23 mouse cellular contexts compared by ENCODE assay signal in genomic region chr2:125342181-125342950, GRCm38 (mm10).
DNase-seq lines count a peak whose midpoint lies in the region; ATAC-seq lines count a peak whose summit lies in the region.
"Had no signal": no experiment of that assay in that cellular context is flagged by ENCODE, and none has a peak within 500 bp of the region (broad histone marks: within the 10 kb centered on the region; RNA-seq: fewer than 3 reads in every experiment).

No protein-coding gene starts in this region.

- intact Hi-C loops in heart, postnatal 14 days (cut with DNase I): no loop called here

- no peak overlapping the region for H3K9ac ChIP-seq in liver, embryonic 12.5 days
- H3K9ac ChIP-seq: embryonic facial prominence, embryonic 12.5 days; embryonic facial prominence, embryonic 15.5 days; forebrain, postnatal 0 days; heart, embryonic 13.5 days; hindbrain, embryonic 12.5 days; hindbrain, embryonic 15.5 days had no signal

- 34% methylated on average over 21 of the region's 21 CpGs for WGBS in large intestine, adult 2 months
- WGBS in liver, embryonic 12.5 days (ENCODE audit: insufficient replicate concordance): 77% methylated on average over 21 of the region's 21 CpGs

- H3K27ac ChIP-seq in liver, embryonic 12.5 days: no peak overlapping the region
- H3K27ac ChIP-seq: embryonic facial prominence, embryonic 12.5 days; embryonic facial prominence, embryonic 15.5 days; gastrocnemius, adult 2 months; heart, adult 2 months; heart, embryonic 10.5 days; heart, embryonic 13.5 days; hindbrain, embryonic 12.5 days; hindbrain, embryonic 15.5 days had no signal

- ATAC-seq in liver, embryonic 12.5 days: no peak
- ATAC-seq: activated CD4-positive, CD25-positive, alpha-beta regulatory T cell, adult 4 months; forebrain, embryonic 14.5 days; forebrain, postnatal 0 days had no signal

- no peak overlapping the region for H3K4me3 ChIP-seq in liver, embryonic 12.5 days
- H3K4me3 ChIP-seq: embryonic facial prominence, embryonic 12.5 days; embryonic facial prominence, embryonic 15.5 days; gastrocnemius, adult 2 months; heart, adult 2 months; heart, embryonic 10.5 days; heart, embryonic 13.5 days; hindbrain, embryonic 12.5 days; hindbrain, embryonic 15.5 days had no signal

- H3K4me2 ChIP-seq in liver, embryonic 12.5 days: no peak overlapping the region
- H3K4me2 ChIP-seq: embryonic facial prominence, embryonic 12.5 days; embryonic facial prominence, embryonic 15.5 days; heart, embryonic 13.5 days; hindbrain, embryonic 12.5 days; hindbrain, embryonic 15.5 days had no signal

- H3K36me3 ChIP-seq in liver, embryonic 12.5 days: no peaks in the 10 kb centered on the region

- H3K9me3 ChIP-seq in liver, embryonic 12.5 days (replicated peaks): no peaks in the 10 kb centered on the region
- H3K9me3 ChIP-seq: embryonic facial prominence, embryonic 12.5 days; embryonic facial prominence, embryonic 15.5 days; heart, embryonic 10.5 days; heart, embryonic 13.5 days; hindbrain, embryonic 12.5 days; hindbrain, embryonic 15.5 days had no signal

- DNase-seq in heart, adult 11 months: peak; percentile 76
- no peak for DNase-seq in heart, postnatal 14 days
- peak; percentile 22 for DNase-seq in large intestine, adult 2 months (ENCODE audit: low read depth, low spot score)
- DNase-seq in lung, postnatal 10 days: peak; percentile 27
- DNase-seq in cerebellum, postnatal 36 days: no peak
- DNase-seq: adrenal gland, postnatal 10 days; adrenal gland, postnatal 36 days; cerebellum, adult 18-20 months; cerebellum, adult 9-10 months; cerebellum, postnatal 14 days; forebrain, postnatal 0 days; gastrocnemius, adult 2 months; gastrocnemius, postnatal 14 days; heart, adult 2 months had no signal

- no peaks in the 10 kb centered on the region for H3K4me1 ChIP-seq in liver, embryonic 12.5 days
- H3K4me1 ChIP-seq: embryonic facial prominence, embryonic 12.5 days; embryonic facial prominence, embryonic 15.5 days; heart, embryonic 10.5 days; heart, embryonic 13.5 days; hindbrain, embryonic 12.5 days; hindbrain, embryonic 15.5 days had no signal

- no peaks in the 10 kb centered on the region for H3K27me3 ChIP-seq in liver, embryonic 12.5 days (replicated peaks)
- H3K27me3 ChIP-seq: embryonic facial prominence, embryonic 12.5 days; embryonic facial prominence, embryonic 15.5 days; heart, embryonic 13.5 days; hindbrain, embryonic 12.5 days; hindbrain, embryonic 15.5 days had no signal

Comparison
In these comparisons a context has a peak if more than half of its experiments do, and no peak if none do; other contexts are left out.
1. DNase-seq: peak in heart, adult 11 months (single experiment), large intestine, adult 2 months (single experiment) and lung, postnatal 10 days (single experiment); none in heart, postnatal 14 days (0 of 2) and cerebellum, postnatal 36 days (0 of 2).